Mouse (Mus musculus) adrenal gland (tissue): ENCODE results near the gene Prpf8.
"Not testable (repeated sequence)": the region's sequence is repeated elsewhere in the genome, so short reads cannot be mapped to it uniquely, and the experiment has no call there.

ENCODE experiments used
- intact Hi-C: fragments of 180-260 bp; cut with DNase I; formaldehyde crosslinking; loops from one replicate; pipeline ENCODE4 v1.15.1; 2025
- long read RNA-seq, 2 experiments: library from polyadenylated mRNA; unstranded; transcript quantifications; one replicate each; pipeline ENCODE4 v2.0.0; 2020; ENCODE audit warnings: borderline replicate concordance in 1 of 2; ENCODE audit not compliant: insufficient replicate concordance in 1 of 2

Gene Prpf8
- long read RNA-seq, experiment 1, partial matches to known transcripts = 10 of 10 reads
- long read RNA-seq, experiment 1, other reads (novel, unspliced or antisense) = 0 of 10 reads
- long read RNA-seq, experiment 2, partial matches to known transcripts = 16 of 18 reads
- long read RNA-seq, experiment 2, other reads (novel, unspliced or antisense) = 2 of 18 reads

GRCm38 (mm10) chr11:75486601-75487285 lies at the start of gene Prpf8:
Gene Prpf8 (plus strand): TSS chr11:75486816.
- intact Hi-C loops = no loop called here

- intact Hi-C loops = no loop called here
These were observed 48.4 kb upstream of the Prpf8 start for GRCm38 (mm10) chr11:75438194-75438593.

DNA sequence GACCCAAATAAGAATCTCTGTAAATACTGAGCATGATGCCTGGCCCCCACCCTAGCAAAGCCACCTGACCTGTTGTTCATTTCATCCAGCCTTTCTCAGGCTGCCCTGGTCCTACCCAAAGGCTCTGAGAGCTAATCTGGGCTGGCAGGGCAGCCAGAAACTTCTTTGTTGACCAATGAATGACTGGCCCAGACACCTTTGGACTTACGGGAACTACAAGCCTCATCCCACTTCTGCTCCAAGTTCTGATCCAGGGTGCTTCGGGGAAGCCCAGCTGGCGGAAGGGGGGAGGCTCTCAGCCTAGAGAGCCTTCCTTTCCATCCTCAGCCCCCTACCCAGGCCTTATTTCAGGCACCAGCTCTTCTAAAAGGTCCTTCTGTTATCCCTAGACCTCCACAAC lies 47.8 kb upstream of the Prpf8 start:
- intact Hi-C loops = no loop called here

GRCm38 (mm10) chr11:75439363-75439762 lies 47.3 kb upstream of the Prpf8 start, which contains the start of gene Serpinf2:
Gene Serpinf2 (minus strand): TSS chr11:75439591.
- intact Hi-C loops = no loop called here

DNA sequence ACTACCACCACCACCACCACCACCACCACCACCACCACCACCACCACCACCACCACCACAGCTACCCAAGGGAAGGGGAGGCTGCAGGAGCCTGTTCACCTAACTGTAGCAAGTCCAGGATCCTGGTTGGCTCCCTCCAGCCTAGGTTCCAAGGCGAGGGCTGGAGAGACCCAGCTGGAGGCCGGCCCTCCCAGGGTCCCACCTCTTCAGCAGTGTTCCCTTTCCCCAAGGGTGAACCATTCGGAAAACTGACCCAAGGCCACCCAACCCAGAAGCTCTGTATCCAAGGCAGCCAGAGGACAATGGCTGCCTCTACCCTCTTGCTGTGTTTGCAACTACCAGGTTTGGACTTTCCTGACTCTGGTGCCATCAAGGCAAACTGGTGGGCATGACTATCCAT lies 46.7 kb upstream of the Prpf8 start:
- intact Hi-C loops = no loop called here

GRCm38 (mm10) chr11:75441034-75441433 lies 45.6 kb upstream of the Prpf8 start:
- intact Hi-C loops = no loop called here

DNA sequence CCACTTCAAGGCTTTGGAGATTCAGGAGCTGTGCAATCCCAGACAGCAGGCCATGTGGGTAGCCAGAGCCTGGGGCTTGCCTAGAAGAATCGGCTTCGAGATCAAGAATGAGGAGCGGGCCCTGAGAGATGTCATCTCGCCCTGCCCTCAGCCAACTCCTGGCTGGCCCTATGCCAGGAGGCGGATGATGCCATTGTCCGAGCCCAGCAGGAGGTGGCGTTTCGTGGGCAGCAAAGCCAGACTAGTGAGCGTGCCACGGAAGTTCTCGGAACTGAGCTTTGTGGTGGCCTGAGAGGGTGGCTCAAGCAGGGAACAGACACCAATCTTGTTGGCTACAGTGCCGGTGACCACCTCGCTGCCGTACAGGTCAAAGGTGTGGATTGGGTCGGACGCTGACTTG lies 45.0 kb upstream of the Prpf8 start:
- intact Hi-C loops = no loop called here

DNA sequence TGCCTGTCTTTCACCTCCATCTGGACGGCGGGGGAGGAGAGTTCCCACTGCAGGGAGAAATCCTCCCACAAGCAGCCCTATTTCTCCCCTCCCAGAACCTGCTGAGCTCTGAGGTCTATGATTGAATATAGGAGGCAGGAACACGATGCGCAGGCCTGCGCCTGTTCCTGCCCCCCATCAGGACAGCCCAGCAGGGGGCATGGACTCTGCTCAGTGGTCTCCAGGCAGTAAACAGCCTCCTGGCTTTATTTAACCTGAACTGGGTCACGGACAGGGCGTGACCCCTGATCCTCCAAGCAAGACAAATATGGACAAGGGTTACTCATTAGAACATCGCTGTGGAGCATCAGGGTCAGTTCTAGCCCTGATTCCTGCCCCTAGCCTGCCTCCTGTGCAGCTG lies 42.9 kb upstream of the Prpf8 start:
- intact Hi-C loops = no loop called here

DNA sequence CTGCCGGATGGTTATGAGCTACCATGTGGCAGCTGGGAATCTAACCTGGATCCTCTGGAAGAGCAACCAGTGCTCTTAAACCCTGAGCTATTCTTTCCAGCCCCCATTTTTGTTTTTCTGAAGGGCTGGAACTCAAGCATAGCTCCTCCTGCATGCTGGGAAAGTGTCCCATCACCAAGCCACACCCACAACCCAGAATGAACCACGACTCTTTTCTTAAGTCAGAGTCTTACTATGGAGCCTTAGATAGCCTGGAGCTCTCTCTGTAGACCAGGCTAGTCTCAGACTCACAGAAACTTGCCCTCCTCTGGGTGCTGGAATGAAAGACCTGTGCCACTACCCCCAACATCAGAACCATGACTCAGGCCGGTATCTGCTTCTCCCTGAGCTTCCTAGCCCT lies 38.0 kb upstream of the Prpf8 start:
- intact Hi-C loops = no loop called here

DNA sequence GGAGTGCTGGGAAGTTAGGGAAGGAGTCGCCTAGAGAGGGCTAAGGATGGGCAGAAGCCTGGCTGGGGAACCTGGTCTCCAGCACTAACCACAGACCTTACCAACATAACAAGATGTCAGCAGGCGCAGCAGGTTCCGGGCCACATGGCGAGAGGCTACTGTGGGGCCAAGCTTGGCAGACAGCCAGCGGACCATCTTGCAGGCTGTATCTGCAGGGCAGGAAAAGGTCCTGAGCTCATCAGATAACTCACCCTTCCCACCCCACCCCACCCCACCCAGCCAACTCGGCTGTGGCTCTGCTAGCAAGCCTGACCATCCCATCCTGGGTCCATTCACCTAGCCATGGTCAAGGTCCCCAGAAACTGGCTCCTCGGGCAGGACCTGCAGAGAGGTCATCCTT lies 36.9 kb upstream of the Prpf8 start:
- intact Hi-C loops = loop anchor here (5.0 kb wide), 1 partner anchor 63 kb away; the partner anchor contains the start of genes Rilp and Scarf1

DNA sequence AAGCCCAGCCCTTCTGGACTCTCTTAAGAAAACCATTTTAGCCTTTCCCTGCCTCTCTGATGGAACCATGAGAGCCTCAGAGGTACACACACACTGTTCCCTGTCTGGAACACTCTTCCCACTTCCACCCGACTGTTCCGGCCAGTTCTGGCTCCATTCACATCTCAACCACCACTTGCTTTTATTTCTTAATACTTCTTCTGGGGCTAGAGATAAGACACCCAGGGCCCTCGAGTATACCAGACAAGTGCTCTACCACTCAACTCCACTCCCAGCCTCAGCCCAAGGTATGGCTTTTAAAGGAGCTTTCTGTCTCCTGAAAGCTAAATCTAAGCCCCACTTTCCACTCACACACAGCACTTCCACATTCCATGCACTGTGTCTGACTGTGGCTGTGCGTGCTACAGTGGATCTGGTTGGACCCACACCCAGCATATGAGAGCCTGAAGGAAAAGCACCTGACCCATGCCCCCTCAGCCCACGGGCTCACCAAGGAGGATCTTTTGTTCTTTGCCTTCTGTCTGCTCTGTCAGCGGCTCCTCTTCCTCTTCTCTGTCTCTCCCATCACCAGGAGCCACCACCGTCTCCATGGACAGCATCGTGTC lies 36.2 kb upstream of the Prpf8 start:
- intact Hi-C loops = loop anchor here (5.0 kb wide), 1 partner anchor 62 kb away; the partner anchor contains the start of genes Rilp and Scarf1

DNA sequence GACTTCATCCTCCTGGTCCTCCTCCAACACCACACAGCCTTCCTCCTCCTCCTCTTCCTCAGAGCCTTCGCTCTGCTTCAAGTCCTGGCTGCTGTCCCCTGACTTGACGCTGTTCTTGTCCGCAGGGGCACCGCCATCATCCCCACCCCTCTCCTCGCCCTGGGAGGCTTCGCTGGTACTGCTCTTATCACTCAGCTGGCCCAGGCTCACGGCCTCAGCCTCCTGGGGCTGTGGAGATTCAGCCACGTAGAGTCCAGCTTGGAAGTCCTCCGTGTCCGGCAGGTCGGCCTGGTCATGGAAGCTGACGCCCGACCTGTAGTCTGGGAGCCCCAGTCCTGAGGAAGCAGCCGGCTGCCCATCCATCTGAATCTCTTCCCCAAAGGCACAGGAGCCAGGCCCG lies 35.7 kb upstream of the Prpf8 start:
- intact Hi-C loops = loop anchor here (5.0 kb wide), 1 partner anchor 61 kb away; the partner anchor contains the start of genes Rilp and Scarf1

DNA sequence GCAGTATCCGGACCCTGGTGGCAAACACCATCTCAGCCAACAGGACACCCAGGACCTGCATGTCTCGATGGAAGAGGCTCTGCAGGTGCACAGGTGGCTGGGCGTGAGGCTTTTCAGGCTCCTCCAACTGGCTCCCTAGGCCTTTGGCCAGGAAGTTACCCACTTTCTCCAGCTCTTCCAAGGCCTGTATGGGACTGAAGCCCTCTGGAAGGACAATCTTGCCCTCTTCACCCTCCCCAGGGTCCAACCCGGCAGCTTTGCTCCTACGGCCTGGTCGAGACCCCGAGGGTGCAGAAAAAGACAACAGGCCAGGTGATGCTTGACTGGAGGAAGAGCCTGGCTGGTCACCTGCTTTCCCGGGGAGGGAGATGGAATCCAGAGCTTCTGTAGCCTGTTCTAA lies 34.5 kb upstream of the Prpf8 start:
- intact Hi-C loops = loop anchor here (5.0 kb wide), 1 partner anchor 60 kb away; the partner anchor contains the start of genes Rilp and Scarf1

GRCm38 (mm10) chr11:75452812-75453557 lies 33.6 kb upstream of the Prpf8 start:
- intact Hi-C loops = loop anchor here (5.0 kb wide), 1 partner anchor 59 kb away; the partner anchor contains the start of genes Rilp and Scarf1

- intact Hi-C loops = loop anchor here (5.0 kb wide), 1 partner anchor 58 kb away; the partner anchor contains the start of genes Rilp and Scarf1
These were observed 32.4 kb upstream of the Prpf8 start, which contains the start of gene Wdr81 for GRCm38 (mm10) chr11:75453991-75454930. Gene Wdr81 (minus strand): TSS chr11:75454717.

GRCm38 (mm10) chr11:75455041-75455736 lies 31.4 kb upstream of the Prpf8 start:
- intact Hi-C loops = no loop called here

DNA sequence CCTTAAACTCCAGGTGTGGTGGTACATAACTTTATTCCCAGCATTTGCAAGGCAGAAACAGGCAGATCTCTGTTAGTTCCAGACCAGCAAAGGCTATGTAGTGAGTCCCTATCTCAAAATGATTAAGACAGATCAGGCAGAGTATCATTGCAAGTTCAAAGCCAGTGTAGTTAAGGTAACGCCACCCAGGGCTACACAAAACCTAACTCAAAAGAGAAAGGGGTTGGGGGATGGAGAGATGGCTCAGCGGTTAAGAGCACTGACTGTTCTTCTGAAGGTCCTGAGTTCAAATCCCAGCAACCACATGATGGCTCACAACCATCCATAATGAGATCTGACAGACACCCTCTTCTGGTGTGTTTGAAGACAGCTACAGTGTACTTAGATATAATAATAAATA lies 30.6 kb upstream of the Prpf8 start:
- intact Hi-C loops = not testable (repeated sequence)

DNA sequence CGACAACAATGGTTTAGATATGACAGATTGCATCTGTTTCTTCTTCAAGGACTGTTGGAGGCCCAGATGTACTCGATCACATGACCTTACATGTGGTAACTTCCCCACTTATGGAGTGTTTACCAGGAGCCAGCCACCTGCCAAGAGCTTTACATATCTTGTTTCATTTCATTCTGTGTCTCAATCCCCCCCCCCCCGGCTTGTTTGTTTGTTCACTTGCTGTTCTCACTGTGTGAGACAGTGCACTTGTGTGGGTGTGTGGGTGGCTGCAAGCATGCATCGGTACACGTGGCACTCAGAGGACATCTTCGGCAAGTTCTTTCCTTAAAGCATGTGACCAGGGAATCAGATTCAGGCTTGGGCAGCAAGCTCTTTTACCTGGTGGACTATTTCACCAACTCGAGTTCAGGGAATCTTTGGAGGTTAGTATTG lies 30.2 kb upstream of the Prpf8 start:
- intact Hi-C loops = no loop called here

DNA sequence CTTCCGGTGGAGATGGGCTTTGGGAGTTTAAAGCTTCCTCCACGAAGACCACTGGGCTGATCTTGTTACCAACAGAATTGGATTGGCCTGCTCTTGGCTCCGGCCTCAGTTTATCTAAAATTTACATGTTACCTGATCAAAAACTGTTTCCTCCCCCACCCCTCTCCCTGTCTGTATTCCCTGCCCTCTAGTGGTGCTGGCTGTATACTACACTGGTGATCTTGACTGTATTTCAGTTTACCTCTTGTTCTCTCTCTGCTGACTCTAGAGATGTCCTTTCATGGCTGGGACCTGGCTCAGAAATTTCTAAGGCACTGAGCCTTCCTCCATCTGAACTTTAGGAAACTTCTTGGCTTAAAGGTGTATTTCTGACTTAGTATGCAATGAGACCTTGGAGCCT lies 28.4 kb upstream of the Prpf8 start:
- intact Hi-C loops = no loop called here

GRCm38 (mm10) chr11:75458628-75459041 lies 28.0 kb upstream of the Prpf8 start:
- intact Hi-C loops = no loop called here
